Mouse (Mus musculus) limb, embryonic 14.5 days (tissue): Measurements from ENCODE around the gene Epsti1. TPM values are rescaled to one million over a fixed set of nuclear protein-coding genes. Genes with fewer than 3 reads are reported as not detected.

Source experiments
- ATAC-seq: fragments of 200-750 bp; cut with Nextera tagmentation; 2 replicates; pipeline ENCODE4 v1.8.0; 2017; ENCODE audit warnings: low read depth, moderate number of reproducible peaks, moderate TSS enrichment; ENCODE audit not compliant: low FRiP score
- DNase-seq: peaks from one replicate; pipeline ENCODE4 v3.0.0-alpha.2; 2015; ENCODE audit warnings: low spot score
- H3K27ac ChIP-seq: fragments of 300-500 bp; sonication (generic); replicated peaks from 2 replicates; pipeline ENCODE4 v1.5.1; 2014; ENCODE audit warnings: low read depth, mild to moderate bottlenecking, low read length, moderate library complexity, mixed read lengths
- H3K27me3 ChIP-seq: fragments of 300-500 bp; sonication (generic); 2 replicates; pipeline ENCODE4 v1.6.1; 2014; ENCODE audit warnings: low read length, mixed read lengths; ENCODE audit not compliant: control insufficient read depth, insufficient read depth
- H3K36me3 ChIP-seq: fragments of 300-500 bp; sonication (generic); 2 replicates; pipeline ENCODE4 v1.6.1; 2014; ENCODE audit warnings: mild to moderate bottlenecking, low read length, moderate library complexity, mixed read lengths; ENCODE audit not compliant: control insufficient read depth, insufficient read depth
- H3K4me1 ChIP-seq: fragments of 300-500 bp; sonication (generic); 2 replicates; pipeline ENCODE4 v1.6.1; 2014; ENCODE audit warnings: antibody characterized with exemption, low read length, mixed read lengths; ENCODE audit not compliant: control insufficient read depth, insufficient read depth
- H3K4me2 ChIP-seq: fragments of 300-500 bp; sonication (generic); replicated peaks from 2 replicates; pipeline ENCODE4 v1.6.1; 2014; ENCODE audit warnings: low read depth, mild to moderate bottlenecking, low read length, moderate library complexity; ENCODE audit not compliant: severe bottlenecking
- H3K4me3 ChIP-seq: fragments of 300-500 bp; sonication (generic); replicated peaks from 2 replicates; pipeline ENCODE4 v1.5.1; 2014; ENCODE audit warnings: low read length
- H3K9ac ChIP-seq: fragments of 300-500 bp; sonication (generic); 2 replicates; pipeline ENCODE4 v1.6.1; 2014; ENCODE audit warnings: mild to moderate bottlenecking, low read depth, low read length, moderate library complexity; ENCODE audit not compliant: severe bottlenecking
- H3K9me3 ChIP-seq: fragments of 300-500 bp; sonication (generic); 2 replicates; pipeline ENCODE4 v1.6.1; 2016; ENCODE audit warnings: low read length; ENCODE audit not compliant: control insufficient read depth
- POLR2A ChIP-seq: fragments of 200-500 bp; IDR thresholded peaks from 2 replicates; pipeline ENCODE4 v1.8.0; 2012; ENCODE audit warnings: inconsistent platforms, mild to moderate bottlenecking, moderate library complexity, borderline replicate concordance; ENCODE audit not compliant: insufficient read depth, insufficient read length; ENCODE audit errors: extremely low read depth
- WGBS: fragments of 180-500 bp; shearing (Covaris S2); extraction: QIAGEN DNeasy Blood & Tissue Kit; methylation state at CpG from one replicate; pipeline ENCODE4 v1.1.7; 2014; 5-methylcytosine and 5-hydroxymethylcytosine counted together
- polyA plus RNA-seq, 2 experiments: library from polyadenylated mRNA; depleted of rRNA in 1 of 2; stranded (reverse) in 1 of 2; unstranded in 1 of 2; fragments of >200 nt; fragmentation: Nextera tagmentation in 1 of 2; extraction: Ambion mirVana in 1 of 2; gene quantifications; 2 replicates each; pipeline versions ENCODE4 v1.2.1 to v1.2.3; 2012 to 2014

Epsti1 gene
- polyA plus RNA-seq, 2 experiments: 0.67 to 1.6 TPM

GRCm38 (mm10) chr14:78040643-78041042 lies 136.6 kb downstream of the Epsti1 start:
- Histone ChIP-seq H3K4me3 (no peak overlapping the region), H3K27ac (no peak overlapping the region), H3K4me2 (no peak overlapping the region), H3K9me3 (no peaks in the 10 kb centered on the region), H3K27me3 (no peaks in the 10 kb centered on the region), H3K36me3 (no peaks in the 10 kb centered on the region), H3K9ac (no peak overlapping the region), H3K4me1 (peaks cover 9% of the 10 kb centered on the region; the same call in 1 of the 2 replicates)
- DNase-seq (no peak), ATAC-seq (no peak)
- WGBS: 90% methylated on average over 6 of the region's 6 CpGs
- no peak for TF ChIP-seq POLR2A

- H3K9ac ChIP-seq: no peak overlapping the region
- no peak overlapping the region for H3K4me3 ChIP-seq
- WGBS: 56% methylated on average over 11 of the region's 11 CpGs
- H3K27me3 ChIP-seq: no peaks in the 10 kb centered on the region
- no peak for TF ChIP-seq POLR2A
- peaks cover 9% of the 10 kb centered on the region; the same call in 1 of the 2 replicates for H3K4me1 ChIP-seq
- DNase-seq: peak; percentile 71
- no peak overlapping the region for H3K4me2 ChIP-seq
- H3K9me3 ChIP-seq: no peaks in the 10 kb centered on the region
- H3K36me3 ChIP-seq: no peaks in the 10 kb centered on the region
- peak; percentile 72; the same call in 1 of the 2 replicates for ATAC-seq
- no peak overlapping the region for H3K27ac ChIP-seq
These were observed 138.0 kb downstream of the Epsti1 start for GRCm38 (mm10) chr14:78041886-78042526.

GRCm38 (mm10) chr14:78043079-78043478 lies 139.0 kb downstream of the Epsti1 start:
- Histone ChIP-seq H3K36me3 (no peaks in the 10 kb centered on the region), H3K27ac (no peak overlapping the region), H3K9me3 (no peaks in the 10 kb centered on the region), H3K27me3 (no peaks in the 10 kb centered on the region), H3K4me1 (peaks cover 9% of the 10 kb centered on the region; the same call in 1 of the 2 replicates), H3K9ac (no peak overlapping the region), H3K4me3 (no peak overlapping the region), H3K4me2 (no peak overlapping the region)
- DNase-seq (peak; percentile 63), ATAC-seq (0 out of 2 replicates have a peak, but pooled peaks have one; percentile 53)
- TF ChIP-seq POLR2A: no peak
- 14% methylated on average over 2 of the region's 2 CpGs for WGBS

- no peaks in the 10 kb centered on the region for H3K9me3 ChIP-seq
- TF ChIP-seq POLR2A: no peak
- H3K27ac ChIP-seq: no peak overlapping the region
- DNase-seq (no peak), ATAC-seq (no peak)
- no peak overlapping the region for H3K9ac ChIP-seq
- no peaks in the 10 kb centered on the region for H3K4me1 ChIP-seq
- H3K4me3 ChIP-seq: no peak overlapping the region
- no peaks in the 10 kb centered on the region for H3K36me3 ChIP-seq
- WGBS: 85% methylated on average over 3 of the region's 3 CpGs
- no peaks in the 10 kb centered on the region for H3K27me3 ChIP-seq
- no peak overlapping the region for H3K4me2 ChIP-seq
These were observed 144.2 kb downstream of the Epsti1 start for GRCm38 (mm10) chr14:78048258-78048657.

- Histone ChIP-seq H3K9ac (no peak overlapping the region), H3K9me3 (no peaks in the 10 kb centered on the region)
These were observed 144.6 kb downstream of the Epsti1 start for GRCm38 (mm10) chr14:78048674-78049073.

More at GRCm38 (mm10) chr14:78048674-78049073, 144.6 kb downstream of the Epsti1 start:
- Histone ChIP-seq H3K27me3 (no peaks in the 10 kb centered on the region), H3K4me3 (no peak overlapping the region), H3K27ac (no peak overlapping the region), H3K4me2 (no peak overlapping the region), H3K4me1 (no peaks in the 10 kb centered on the region), H3K36me3 (no peaks in the 10 kb centered on the region)
- DNase-seq: no peak
- no peak for TF ChIP-seq POLR2A
- no peak for ATAC-seq
- WGBS: 85% methylated on average over 4 of the region's 4 CpGs

Other genes with a start within 250 kb of the Epsti1 start
- 11.7 and 22.8 TPM in 2 replicates for gene Dnajc15, start 29.1 kb upstream of the Epsti1 start, polyA plus RNA-seq (2012; rRNA removed)
- 113 and 117 TPM in 2 replicates for gene Dnajc15, start 29.1 kb upstream of the Epsti1 start, polyA plus RNA-seq (2014; fragmentation: Nextera tagmentation; extraction: Ambion mirVana)
- 0.10 TPM in 1 of 2 replicates, not detected in the other for gene Fam216b, start 184.8 kb downstream of the Epsti1 start, polyA plus RNA-seq (2012; rRNA removed)
- 0.26 TPM in 1 of 2 replicates, not detected in the other for gene Fam216b, start 184.8 kb downstream of the Epsti1 start, polyA plus RNA-seq (2014; fragmentation: Nextera tagmentation; extraction: Ambion mirVana)